Mouse (Mus musculus): Measurements from ENCODE around the gene Sgo2a.
"Not testable (repeated sequence)": the region's sequence is repeated elsewhere in the genome, so short reads cannot be mapped to it uniquely, and the experiment has no call there.

Sgo2a gene

DNA sequence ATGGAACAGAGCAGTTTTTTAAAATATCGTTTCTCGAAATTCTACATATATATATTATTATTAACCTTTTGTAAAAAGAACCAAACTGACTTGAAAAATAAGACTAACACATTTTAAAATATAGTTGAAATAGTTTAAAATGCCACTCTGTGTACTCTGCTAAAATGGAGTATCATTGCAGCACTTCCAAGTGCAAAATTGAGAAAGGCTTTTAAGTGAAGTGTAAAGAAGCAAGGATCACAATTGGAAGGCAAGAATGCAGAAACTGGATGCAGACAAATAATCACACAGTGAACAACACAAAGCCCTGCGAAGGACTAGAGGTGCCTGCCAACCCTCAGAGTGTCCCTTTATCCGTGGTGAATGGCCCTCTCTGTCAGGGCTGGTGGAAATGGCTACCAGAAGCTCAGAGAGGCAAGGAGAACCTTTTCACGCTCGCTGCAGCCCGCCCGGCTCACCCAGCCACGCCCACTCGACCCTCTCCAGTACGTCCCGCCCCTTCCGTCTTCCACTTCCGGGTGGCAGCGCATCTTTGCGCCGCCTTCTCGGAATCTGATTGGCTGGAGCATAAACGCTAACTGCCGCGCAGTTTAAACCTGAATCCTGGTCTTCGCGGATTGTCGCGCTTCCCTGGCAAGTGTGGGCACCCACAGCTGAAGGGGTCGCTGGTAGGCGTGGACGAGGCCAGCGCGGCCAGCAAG lies at the start of gene Sgo2a:
Gene Sgo2a, plus strand, starts transcription at position 540 of the 701 bp plus-strand sequence.
- peak; percentile 91 to 93 for DNase-seq

DNA sequence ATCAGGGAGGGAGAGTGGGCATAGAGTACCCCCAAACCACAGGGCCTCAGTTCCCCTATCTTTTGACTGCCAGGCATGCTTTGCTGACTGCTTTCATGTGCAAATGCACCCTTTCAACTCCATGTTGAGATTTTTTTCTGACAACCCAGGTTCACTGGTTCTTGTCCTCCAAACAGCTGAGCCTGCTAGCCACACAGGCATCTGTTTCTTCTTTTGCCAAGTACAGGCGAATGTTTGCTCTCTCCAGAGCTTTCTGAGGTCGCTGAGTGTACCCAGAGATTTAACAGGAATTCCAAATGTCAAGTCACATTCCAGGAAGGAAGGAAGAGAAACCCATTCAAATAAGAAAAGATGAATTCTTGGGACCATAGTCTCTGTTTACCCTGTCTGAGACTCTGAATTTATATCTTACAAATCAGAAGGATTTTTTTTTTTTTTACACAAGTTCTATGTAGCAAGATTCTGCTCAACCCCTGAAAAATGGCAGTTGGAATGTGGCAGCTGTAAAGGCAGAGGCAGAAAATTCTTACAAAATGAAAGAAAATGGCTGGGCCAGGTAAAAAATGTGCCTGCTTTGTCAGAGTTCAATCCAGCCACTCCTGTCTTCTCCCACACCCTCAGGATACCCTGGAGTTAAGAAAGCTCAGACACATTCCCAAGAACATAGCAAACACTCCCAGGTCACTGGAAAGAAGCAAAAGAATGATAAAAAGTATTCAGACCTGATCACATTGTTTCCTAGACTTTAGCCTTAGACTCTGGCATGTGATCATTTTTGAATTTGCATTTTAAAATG lies 48.0 kb upstream of the Sgo2a start:
- DNase-seq = no peak

DNA sequence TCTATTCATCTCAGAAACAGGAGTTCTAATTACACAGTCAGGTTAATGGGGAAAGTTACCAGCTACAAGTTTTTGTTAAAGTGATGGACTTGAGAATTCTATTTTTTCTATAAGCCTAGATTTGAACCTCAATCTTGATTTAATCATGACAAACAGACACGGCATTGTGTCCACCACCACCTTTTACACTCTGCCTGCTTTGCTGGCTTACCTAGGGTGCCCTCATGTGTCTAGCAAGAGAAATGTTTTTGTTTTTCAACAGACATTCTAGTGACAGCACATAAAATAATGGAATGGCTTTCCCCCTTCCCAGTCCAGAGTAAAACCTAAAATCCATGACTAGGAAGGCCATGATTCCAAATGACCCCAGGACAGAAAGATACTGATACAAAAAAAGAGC lies 46.6 kb upstream of the Sgo2a start:
- DNase-seq = no peak

DNA sequence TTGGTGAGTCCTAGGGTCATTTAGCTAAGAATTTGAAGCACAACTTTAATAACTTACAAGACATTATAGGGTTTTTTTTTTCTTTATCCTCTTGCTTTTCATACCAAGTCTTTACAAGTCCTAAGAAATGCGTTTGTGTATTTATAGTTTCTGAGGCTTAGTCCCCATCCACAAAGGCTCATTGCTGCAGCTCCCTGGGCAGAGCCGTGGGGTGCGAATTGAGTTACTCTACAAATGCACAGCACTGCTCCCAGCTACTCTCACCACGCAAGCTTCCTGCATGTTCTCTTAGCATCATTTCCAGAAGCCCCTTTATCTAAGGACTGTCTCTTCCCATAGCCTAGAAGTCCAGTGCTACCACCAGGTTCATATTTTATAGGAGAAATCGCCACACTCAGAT lies 46.1 kb upstream of the Sgo2a start:
- DNase-seq = no peak

DNA sequence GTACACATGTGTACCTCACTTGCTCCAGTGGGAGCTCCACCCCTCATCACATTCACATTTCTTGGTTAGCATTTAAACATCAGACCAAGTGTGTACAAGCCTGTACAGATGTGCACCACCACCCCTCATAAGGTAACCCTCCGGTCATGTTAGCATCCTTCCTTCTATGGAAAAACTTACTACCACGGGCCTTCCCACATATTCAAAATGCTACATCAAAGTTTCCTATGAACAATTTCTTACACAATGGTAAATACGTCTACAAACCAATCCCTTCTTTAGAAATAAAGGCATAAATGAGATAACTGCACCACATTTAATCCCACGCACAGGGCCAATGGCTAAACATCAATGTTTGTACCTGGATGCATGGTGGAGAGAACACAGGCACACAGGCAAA lies 43.3 kb upstream of the Sgo2a start:
- DNase-seq = no peak

DNA sequence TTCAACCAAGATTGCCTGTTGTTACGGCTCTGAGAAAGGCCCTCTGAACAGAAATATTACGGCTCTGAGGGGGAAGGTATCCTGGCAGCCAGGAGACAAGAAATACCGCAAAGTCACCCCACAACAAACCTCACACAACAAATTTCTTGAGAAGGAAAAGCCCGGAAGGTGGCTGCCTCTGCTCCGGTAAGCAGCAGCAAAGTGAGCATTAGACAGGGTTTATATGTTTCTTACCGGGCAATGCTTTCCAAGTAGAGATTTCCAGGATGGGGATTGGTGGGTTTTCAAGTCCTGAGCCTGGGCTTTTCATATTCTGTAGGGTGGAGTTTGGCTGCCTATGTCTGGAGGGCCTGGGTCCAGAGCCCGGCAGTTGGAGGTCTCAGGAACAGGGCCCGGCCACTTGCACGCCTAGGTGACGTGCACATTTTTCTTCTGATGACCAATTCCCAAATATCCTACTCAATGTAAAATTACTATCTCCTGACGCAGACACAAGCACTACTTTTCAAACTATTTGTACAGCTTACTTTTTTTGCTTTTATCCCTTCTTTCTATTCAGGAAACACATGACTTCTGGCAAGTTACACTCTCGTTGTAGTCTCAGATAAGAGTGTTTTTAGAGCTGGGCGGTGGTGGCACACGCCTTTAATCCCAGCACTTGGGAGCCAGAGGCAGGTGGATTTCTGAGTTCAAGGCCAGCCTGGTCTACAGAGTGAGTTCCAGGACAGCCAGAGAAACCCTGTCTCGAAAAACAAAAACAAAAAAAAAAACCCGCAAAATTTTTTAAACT lies 42.0 kb upstream of the Sgo2a start:
- DNase-seq = no peak

DNA sequence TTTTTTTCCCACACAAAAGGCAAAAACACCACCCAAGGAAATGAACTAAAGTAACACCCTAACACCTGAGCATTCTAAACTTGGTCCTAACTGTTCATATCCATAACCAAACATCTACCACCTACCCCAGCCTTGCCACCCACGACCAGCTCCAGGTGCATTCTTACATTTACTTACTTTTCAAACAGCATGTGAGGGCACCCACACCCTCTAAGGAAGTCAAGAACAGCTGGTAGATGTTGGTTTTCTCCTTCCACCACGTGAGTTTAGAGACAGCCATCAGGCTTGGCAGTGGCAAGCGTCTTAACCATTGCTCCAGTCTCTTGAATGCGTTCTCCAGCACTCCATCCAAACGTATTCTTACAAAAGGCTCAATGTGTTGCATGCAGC lies 41.4 kb upstream of the Sgo2a start:
- no peak for DNase-seq

DNA sequence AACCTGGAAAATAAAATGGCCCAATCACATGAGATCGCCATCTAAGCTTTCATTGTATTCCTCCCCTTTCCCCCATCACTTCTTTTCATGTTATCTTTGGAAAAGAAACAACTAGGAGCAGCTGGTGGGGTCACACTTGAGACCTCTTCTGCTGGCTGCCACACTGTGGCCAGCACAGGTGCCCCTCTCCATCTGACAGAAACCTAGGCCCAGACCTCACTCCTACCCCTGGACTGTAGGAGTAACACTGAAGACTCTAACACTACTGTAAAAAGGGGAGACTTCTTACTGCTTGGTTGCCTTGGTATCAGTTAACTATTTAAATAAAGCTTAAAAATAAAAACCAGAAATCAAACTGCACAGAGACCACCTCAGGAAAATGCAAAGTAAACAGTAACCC lies 40.0 kb upstream of the Sgo2a start:
- no peak for DNase-seq

DNA sequence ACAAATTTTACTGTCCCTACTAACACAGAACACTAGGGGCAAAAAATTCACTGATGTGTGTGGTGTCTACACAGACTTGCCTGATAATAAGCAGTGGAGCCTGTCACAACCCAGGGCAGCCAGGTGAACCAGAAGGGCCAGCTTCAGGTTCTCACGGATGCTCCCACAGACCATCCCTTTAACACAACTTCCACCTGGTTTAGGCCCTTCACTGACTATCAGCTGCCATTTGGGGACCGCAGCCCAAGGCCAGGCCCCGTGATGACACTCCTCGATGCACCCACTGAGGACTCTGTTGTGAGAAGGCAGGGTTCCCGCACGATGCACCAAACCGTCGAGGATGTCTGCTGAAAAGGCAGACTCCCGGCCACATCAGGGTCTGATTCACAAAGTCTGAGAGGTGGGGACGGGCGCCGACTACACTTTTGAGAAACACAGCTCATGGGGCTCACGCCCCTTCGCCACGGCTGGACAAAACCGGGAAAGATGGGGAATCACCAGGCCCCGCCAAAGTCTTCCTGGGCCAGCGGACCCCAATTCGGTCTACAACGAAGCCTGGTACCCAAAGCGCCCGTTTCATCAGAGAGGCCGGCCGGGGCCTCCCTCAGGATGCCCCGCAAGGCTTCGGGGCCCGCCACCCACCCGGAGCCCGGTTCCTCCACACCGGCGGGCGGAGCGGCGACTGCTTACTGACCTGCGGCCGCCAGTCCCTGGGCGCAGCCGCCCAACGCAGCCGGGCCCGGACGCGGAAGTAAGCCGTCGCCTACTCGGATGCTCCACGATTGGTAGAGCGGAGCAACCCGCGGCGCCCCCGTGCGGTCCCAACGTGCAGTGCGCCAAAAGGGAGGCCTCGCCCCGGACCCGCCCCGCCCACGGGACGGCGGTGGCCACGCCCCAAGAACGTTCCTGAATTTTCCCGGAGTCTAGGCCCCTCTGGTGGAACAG lies 26.2 kb upstream of the Sgo2a start:
- DNase-seq = peak; percentile 95 to 97

DNA sequence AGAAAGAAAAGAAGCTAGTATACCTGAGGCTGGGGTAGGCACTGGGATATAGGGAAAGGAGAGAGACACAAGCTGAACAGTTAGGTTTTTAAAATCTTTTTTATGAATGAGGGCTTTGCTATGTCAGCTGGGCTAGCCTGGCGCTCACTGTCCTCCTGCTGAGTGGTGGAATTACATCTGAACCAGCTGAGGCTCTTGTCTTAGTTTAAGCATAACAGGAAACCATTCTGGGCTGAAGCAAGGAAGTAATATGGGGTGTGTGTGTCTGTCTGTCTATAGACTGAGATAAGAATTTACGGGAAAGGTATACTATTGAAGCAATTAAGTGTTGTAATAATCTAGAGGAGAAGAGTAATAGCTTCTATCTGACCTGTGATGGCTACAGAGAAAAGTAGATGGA lies 24.2 kb upstream of the Sgo2a start:
- no peak for DNase-seq

DNA sequence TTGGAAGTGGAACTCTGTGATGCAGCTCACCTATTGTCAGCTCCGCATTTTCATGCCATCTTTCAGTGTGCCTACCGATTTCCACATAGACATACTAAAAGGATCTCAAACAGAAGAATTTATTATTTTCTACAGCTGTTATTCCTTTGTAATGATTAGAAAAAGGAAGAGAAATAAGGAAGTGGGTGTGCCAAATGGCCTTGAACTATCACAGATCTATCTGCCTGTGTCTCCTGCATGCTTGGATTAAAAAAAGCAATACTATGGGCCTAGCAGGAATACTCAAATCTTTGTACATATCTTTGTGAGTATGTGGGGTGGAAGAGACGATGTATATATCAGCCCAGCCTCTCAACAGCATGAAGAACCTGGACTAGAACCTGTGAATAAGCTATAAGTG lies 18.9 kb upstream of the Sgo2a start:
- no peak for DNase-seq

DNA sequence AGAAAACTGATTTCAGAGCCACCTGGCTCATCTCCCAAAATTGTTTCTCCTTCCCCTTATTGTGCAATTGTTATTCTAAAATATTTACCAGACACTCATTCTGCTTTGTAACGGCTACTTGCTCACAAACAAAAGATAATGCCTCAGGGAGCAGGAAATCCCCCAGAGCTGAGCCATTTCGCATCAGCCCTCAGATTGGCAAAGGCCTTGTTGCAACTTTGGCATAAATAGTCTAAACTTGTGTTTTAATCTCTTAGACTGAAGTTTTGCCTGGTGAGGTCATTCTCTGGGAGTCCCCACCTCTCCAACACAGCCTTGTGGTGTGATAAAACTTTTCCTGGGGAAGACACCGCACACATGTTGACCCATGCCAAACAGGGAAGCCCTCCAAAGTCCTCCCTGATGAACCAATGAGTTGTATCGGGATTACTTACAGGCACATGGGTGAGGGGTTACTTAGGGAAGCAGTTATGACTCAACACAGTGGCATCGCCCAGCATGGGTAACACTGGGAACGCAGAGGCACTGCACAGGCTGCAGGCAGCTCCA lies 6.6 kb upstream of the Sgo2a start:
- no peak for DNase-seq

DNA sequence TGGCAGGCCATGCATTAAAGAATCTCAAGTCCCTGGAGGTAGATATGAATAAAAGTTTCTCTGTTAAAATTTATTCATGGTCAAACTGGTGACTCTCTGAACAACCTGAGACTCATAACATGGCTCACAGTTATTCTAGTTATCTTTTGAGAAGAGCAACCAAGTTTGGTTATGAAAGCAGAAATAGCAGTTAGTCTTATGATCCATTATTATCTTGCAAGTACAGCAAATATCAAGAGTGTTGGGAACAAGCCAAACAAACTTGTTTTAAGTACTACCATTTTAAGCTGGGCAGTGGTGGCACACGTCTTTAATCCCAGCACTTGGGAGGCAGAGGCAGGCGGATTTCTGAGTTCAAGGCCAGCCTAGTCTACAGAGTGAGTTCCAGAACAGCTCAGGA lies 4.5 kb upstream of the Sgo2a start:
- no peak for DNase-seq

DNA sequence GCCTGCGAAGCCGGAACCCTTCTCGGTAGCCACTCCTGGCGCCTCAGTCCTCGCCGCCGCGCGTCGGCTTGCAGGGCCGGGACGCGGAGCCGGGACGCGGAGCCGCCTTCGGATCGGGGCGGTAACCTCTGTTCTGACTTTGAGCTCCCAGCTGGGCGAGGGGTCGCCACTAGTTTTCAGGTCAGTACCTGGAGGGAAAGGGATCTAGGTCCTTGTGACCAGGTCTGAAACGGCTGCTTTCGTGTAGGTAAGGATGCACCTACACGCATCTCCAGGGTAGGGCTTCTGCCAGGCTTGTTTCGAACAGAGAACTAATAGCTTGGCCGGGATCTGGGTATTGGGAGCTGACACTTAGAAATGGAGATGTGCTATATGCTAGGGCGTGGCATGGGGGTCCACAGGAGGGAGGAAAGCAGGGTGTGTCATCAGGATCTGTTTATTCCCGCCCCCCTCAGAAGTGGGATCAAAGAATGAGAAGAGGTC lies 403 bp downstream of the Sgo2a start:
- peak in 1 of 2 experiments; percentile 7 for DNase-seq

DNA sequence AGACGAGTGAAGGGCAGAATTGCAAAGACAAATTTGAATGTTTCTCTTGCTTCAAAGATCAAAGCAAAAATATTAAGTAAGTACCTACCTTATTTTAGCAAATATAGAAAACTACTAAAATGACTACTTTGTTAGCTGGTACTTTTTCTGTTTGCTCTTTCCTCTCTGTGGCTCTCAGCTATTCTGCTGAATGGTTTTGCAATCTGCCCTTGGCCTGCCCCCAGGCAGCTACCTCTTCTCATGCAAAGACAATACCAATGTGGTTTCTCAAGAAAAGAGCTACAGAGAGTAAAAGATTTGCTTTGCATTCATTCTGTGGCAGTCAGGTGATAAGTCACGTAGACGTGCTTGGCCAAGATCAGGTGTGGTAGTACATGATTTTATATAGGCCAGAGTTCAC lies 2.4 kb downstream of the Sgo2a start:
- no peak for DNase-seq

DNA sequence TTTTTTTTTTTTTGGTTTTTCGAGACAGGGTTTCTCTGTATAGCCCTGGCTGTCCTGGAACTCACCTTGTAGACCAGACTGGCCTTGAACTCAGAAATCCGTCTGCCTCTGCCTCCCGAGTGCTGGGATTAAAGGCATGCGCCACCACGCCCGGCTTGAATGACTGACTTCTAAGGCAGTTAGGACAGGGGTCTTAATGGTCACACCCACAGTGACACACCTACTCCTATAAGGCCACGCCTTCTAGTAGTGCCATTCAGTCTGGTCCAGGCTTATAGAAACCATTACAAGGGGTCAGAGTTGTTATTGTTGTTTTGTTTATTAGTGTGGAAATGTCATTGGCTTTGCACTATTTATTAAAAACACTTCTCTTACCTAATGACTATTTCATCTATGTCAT lies 10.6 kb downstream of the Sgo2a start:
- not testable (repeated sequence) for DNase-seq

DNA sequence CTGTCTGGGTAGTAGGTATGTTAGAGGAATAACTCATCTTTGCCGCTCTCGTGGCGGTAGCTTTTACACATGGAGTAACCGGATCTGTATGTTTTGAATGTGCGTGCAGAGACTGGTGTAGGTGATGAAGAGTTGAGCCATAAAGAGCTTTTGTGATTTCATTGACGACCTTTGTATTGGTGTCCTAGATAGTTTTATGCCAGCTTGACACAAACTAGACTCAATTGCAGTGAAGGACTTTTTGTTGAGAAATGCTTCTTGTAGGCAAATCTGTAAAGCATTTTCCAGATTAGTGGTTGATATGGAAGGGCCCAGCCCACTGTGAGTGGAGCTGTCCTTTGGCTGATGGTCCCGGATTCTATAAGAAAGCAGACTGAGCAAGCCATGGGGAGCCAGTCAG lies 23.1 kb downstream of the Sgo2a start, which contains the start of gene Kctd18:
Gene Kctd18, minus strand, starts transcription at position 101 of the 400 bp plus-strand sequence.
- DNase-seq = no peak

DNA sequence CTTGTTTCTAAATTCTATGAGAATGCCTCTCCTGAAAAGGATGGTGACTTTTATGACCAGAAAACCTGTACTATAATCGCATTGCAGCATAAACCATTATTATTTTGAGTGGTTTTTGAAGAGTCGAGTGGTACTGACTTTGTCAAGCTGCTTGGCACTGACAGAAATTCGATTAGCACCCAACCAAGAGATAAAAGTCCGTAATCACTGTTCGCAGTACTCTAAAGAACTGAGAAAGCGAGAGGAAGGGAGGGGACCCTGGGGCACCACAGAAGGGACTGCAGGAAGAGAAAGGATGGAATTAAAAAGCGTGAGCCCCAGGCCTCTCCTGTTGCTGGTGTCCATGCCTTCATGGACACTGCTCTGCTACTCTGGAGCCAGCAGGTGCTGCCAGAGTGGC lies 31.9 kb downstream of the Sgo2a start:
- DNase-seq = no peak

DNA sequence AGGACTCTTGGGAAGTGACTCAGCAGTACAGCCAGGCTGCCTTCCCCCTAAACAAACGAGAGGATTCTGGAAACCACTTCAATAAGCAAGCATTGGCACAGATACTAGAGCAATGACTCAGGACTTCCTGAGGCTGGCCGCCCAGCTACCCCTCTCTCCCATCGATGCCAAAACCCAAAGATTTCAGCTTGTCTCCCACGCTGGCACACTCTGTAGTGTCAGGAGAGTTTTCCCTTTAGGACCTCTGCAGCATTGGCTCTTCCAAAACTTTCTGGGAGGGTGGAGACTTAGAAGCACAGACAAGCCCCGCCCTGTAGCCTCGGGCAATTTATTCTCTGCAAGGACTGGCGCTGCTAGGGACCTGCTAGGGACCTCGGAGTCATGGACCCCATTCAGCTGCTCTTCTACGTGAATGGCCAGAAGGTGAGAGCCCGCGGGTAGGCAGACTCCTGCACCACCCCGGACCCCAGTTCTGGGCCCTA lies 33.9 kb downstream of the Sgo2a start, which contains the start of gene Aox1:
Gene Aox1, plus strand, starts transcription at position 296 of the 482 bp plus-strand sequence.
- DNase-seq = peak; percentile 49 to 54

DNA sequence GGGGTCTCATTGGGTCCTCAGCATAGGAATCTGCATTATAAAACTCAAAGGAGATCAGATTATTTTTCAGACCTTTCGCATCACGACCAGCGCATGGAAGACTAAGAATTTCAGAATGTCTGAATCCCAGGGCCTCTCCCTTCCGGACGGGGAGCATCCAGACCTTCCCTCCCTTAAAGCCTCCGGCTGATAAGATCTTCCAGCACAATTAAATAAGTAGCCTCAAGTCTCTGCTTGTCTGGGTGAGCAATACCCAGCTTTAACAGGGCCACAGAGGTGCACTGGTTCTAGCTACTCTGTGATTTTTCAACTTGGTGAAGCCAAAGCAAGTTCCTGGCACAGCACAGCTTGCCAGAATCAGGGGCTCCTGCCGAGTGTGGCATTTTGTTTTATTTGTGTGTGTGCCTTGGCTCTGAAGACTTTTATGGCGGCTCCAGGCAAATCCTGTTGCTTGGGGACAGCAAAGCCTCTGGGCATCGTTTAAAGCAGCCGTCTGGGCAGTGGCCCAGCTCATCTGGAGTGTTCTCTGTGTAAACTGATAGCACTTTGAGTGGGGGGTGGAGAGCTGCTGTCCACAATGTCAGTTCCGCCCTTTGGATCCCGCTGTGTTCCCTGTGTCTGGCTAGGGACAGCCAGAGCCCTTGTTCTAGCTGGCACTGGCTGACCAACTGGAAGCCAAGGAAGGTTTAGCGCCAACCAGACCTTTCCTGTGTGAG lies 34.5 kb downstream of the Sgo2a start:
- peak; percentile 63 to 65 for DNase-seq

Data from cerebellum, adult 18-20 months (tissue).